In the genomic region with DNA sequence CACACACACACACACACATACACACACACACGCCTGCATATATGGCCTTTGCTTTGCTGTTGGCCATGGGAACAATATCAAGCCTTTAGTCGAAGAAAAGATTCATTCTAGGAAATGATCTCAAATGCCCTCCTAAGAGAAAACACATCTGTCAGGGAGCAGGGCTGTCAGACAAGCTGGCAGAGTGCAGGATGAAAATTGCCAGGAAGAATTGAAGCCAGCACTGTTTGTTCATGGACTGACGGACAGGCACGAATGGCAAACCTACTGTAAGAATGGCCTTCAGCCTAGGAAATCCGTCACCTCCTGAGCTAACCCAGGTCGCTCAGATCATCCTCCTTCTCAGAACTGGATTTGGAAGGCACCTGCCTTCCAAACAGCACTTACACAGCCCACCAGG, we compare ENCODE assay signal across 14 mouse cellular contexts.
"Had no signal": no experiment of that assay in that cellular context is flagged by ENCODE, and none has a peak within 500 bp of the region (broad histone marks: within the 10 kb centered on the region; RNA-seq: fewer than 3 reads in every experiment).

No protein-coding gene starts in this region.

- H3K9ac ChIP-seq: limb, embryonic 15.5 days; liver, embryonic 12.5 days; lung, embryonic 14.5 days; neural tube, embryonic 15.5 days had no signal

- DNase-seq: kidney, postnatal 14 days; lung, embryonic 14.5 days; lung, postnatal 10 days; lung, postnatal 4 days; midbrain, embryonic 14.5 days; right cerebral cortex, postnatal 4 days; spleen, adult 18-20 months; thymus, adult 2 months; thymus, postnatal 25 days had no signal

- H3K36me3 ChIP-seq: limb, embryonic 15.5 days; liver, embryonic 12.5 days; midbrain, embryonic 10.5 days; neural tube, embryonic 15.5 days had no signal

- ATAC-seq: liver, embryonic 12.5 days had no signal

- H3K4me1 ChIP-seq: limb, embryonic 15.5 days; liver, embryonic 12.5 days had no signal

- H3K4me2 ChIP-seq: limb, embryonic 15.5 days; liver, embryonic 12.5 days; lung, embryonic 14.5 days; neural tube, embryonic 15.5 days had no signal

- H3K9me3 ChIP-seq: limb, embryonic 15.5 days; liver, embryonic 12.5 days; midbrain, embryonic 10.5 days; neural tube, embryonic 15.5 days had no signal

- H3K4me3 ChIP-seq: limb, embryonic 15.5 days; liver, embryonic 12.5 days; midbrain, embryonic 10.5 days; myocyte; neural tube, embryonic 15.5 days had no signal

- H3K27me3 ChIP-seq: limb, embryonic 15.5 days; liver, embryonic 12.5 days; neural tube, embryonic 15.5 days had no signal

- H3K27ac ChIP-seq: limb, embryonic 15.5 days; liver, embryonic 12.5 days; midbrain, embryonic 10.5 days; neural tube, embryonic 15.5 days had no signal
